19 mouse cellular contexts compared by ENCODE assay signal in the genomic region with DNA sequence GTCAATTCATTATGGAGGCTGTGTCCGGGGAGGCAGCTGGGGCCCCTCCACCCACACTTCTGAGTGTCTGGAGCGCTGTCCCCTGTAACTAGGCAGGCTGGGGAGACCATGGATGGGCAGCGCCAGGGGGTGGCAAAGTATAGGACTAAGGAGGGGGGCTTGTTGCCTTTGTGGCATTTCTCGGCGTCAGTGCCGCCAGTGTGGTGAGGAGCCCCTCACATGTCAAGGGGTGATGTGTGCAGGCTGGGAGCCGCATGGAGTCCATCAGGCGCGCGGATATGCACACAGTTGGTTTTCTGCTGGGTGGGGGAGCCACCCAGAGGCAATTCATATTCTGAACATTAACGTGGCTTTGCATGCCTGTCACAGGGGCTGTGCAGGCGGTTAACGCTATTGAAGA. TPM values are rescaled to one million over a fixed set of nuclear protein-coding genes. Genes with fewer than 3 reads are reported as not detected.
A peak's percentile ranks its signal among the peaks of the same experiment; 100 is the strongest.
DNase-seq lines count a peak whose midpoint lies in the region; ATAC-seq lines count a peak whose summit lies in the region.
"Had no signal": no experiment of that assay in that cellular context is flagged by ENCODE, and none has a peak within 500 bp of the region (broad histone marks: within the 10 kb centered on the region; RNA-seq: fewer than 3 reads in every experiment).

No protein-coding gene starts in this region.

- WGBS in forebrain, embryonic 15.5 days: 38% methylated on average over 13 of the region's 13 CpGs
- WGBS in hindbrain, embryonic 16.5 days: 18% methylated on average over 13 of the region's 13 CpGs
- WGBS in neural tube, embryonic 13.5 days: 23% methylated on average over 13 of the region's 13 CpGs

- DNase-seq in kidney, postnatal 10 days: peak; percentile 5
- DNase-seq in kidney, adult 11 months: no peak
- no peak for DNase-seq in left cerebral cortex, adult 18-20 months (ENCODE audit: low spot score in 2 of 2)
- no peak for DNase-seq in natural killer cell, adult 2 months (ENCODE audit: low spot score in 2 of 2)
- no peak for DNase-seq in layer of hippocampus, adult 8-10 months (ENCODE audit: low spot score in 2 of 2)
- DNase-seq: cerebellum, adult 11-12 months; gastrocnemius, postnatal 14 days; heart, postnatal 36 days; kidney, adult 18-20 months; kidney, postnatal 36 days; liver; lung, adult 2 months; thymus, adult 18-20 months had no signal

- no peak overlapping the region for H3K4me3 ChIP-seq in forebrain, embryonic 15.5 days
- peak overlapping the region; percentile 17 for H3K4me3 ChIP-seq in hindbrain, embryonic 16.5 days (ENCODE audit: low read length)
- no peak overlapping the region for H3K4me3 ChIP-seq in neural tube, embryonic 13.5 days
- H3K4me3 ChIP-seq: embryonic facial prominence, embryonic 15.5 days had no signal

- no peaks in the 10 kb centered on the region for H3K36me3 ChIP-seq in forebrain, embryonic 15.5 days
- no peaks in the 10 kb centered on the region for H3K36me3 ChIP-seq in hindbrain, embryonic 16.5 days (ENCODE audit: control insufficient read depth, insufficient read depth, low read length)
- no peaks in the 10 kb centered on the region for H3K36me3 ChIP-seq in neural tube, embryonic 13.5 days
- H3K36me3 ChIP-seq: embryonic facial prominence, embryonic 15.5 days had no signal

- ATAC-seq in forebrain, embryonic 15.5 days (replicated peaks): no peak
- ATAC-seq in hindbrain, embryonic 16.5 days: peak; percentile 51
- ATAC-seq in neural tube, embryonic 13.5 days (ENCODE audit: low read depth): peak; percentile 32; the same call in 1 of the 2 replicates

- H3K9me3 ChIP-seq in forebrain, embryonic 15.5 days: no peaks in the 10 kb centered on the region
- H3K9me3 ChIP-seq in hindbrain, embryonic 16.5 days (ENCODE audit: control insufficient read depth, low read length): no peaks in the 10 kb centered on the region
- H3K9me3 ChIP-seq in neural tube, embryonic 13.5 days: no peaks in the 10 kb centered on the region
- H3K9me3 ChIP-seq: embryonic facial prominence, embryonic 15.5 days had no signal

- H3K27ac ChIP-seq in forebrain, embryonic 15.5 days (replicated peaks): no peak overlapping the region
- no peak overlapping the region for H3K27ac ChIP-seq in hindbrain, embryonic 16.5 days (ENCODE audit: low read depth, low read length)
- no peak overlapping the region for H3K27ac ChIP-seq in neural tube, embryonic 13.5 days (replicated peaks)
- H3K27ac ChIP-seq: embryonic facial prominence, embryonic 15.5 days had no signal

- peaks cover 7% of the 10 kb centered on the region; the same call in 1 of the 2 replicates for H3K4me1 ChIP-seq in forebrain, embryonic 15.5 days
- peaks cover 4% of the 10 kb centered on the region for H3K4me1 ChIP-seq in hindbrain, embryonic 16.5 days (ENCODE audit: control insufficient read depth, insufficient read depth, low read depth, low read length)
- peaks cover 4% of the 10 kb centered on the region; the same call in 1 of the 2 replicates for H3K4me1 ChIP-seq in neural tube, embryonic 13.5 days (replicated peaks)
- H3K4me1 ChIP-seq: embryonic facial prominence, embryonic 15.5 days had no signal

- peak overlapping the region; percentile 18; the same call in 1 of the 2 replicates for H3K4me2 ChIP-seq in forebrain, embryonic 15.5 days (replicated peaks)
- peak overlapping the region; percentile 53 for H3K4me2 ChIP-seq in hindbrain, embryonic 16.5 days (ENCODE audit: low read length)
- peak overlapping the region; percentile 33 for H3K4me2 ChIP-seq in neural tube, embryonic 13.5 days
- H3K4me2 ChIP-seq: embryonic facial prominence, embryonic 15.5 days; heart, embryonic 11.5 days had no signal

- H3K27me3 ChIP-seq in forebrain, embryonic 15.5 days: 0 out of 2 replicates have a peak, but pooled peaks cover 3% of the 10 kb centered on the region
- H3K27me3 ChIP-seq in hindbrain, embryonic 16.5 days (replicated peaks; ENCODE audit: control insufficient read depth, insufficient read depth, low read length): no peaks in the 10 kb centered on the region
- H3K27me3 ChIP-seq in neural tube, embryonic 13.5 days: peaks cover 8% of the 10 kb centered on the region

- H3K9ac ChIP-seq in forebrain, embryonic 15.5 days (replicated peaks): no peak overlapping the region; the same call in 1 of the 2 replicates
- H3K9ac ChIP-seq in hindbrain, embryonic 16.5 days (ENCODE audit: low read depth, low read length): peak overlapping the region; percentile 22; the same call in 1 of the 2 replicates
- no peak overlapping the region for H3K9ac ChIP-seq in neural tube, embryonic 13.5 days
- H3K9ac ChIP-seq: embryonic facial prominence, embryonic 15.5 days had no signal

RNA-seq across cellular contexts. Expression of a gene that starts 35.8 kb away (rescaled TPM):
- polyA plus RNA-seq in forebrain, embryonic 15.5 days (2015; fragmentation: Nextera tagmentation; extraction: Ambion mirVana): not detected in 2 replicates
- 0.12 and 0.15 TPM in 2 replicates for polyA plus RNA-seq in hindbrain, embryonic 16.5 days (2015; fragmentation: Nextera tagmentation; extraction: Ambion mirVana)
- polyA plus RNA-seq in neural tube, embryonic 13.5 days (2015; fragmentation: Nextera tagmentation; extraction: Ambion mirVana): not detected in 2 replicates
- not detected for total RNA-seq in left cerebral cortex, adult 18-20 months (2021)
- total RNA-seq in layer of hippocampus, adult 8-10 months (2022): not detected
- total RNA-seq: gastrocnemius, postnatal 14 days; heart, postnatal 36 days; left cerebral cortex, adult 8-10 months had no signal
- polyA plus RNA-seq: heart, embryonic 11.5 days; lung, adult 2 months had no signal
